Mouse (Mus musculus): ENCODE measurements around the gene Ciao2a. TPM values are rescaled to one million over a fixed set of nuclear protein-coding genes. Genes with fewer than 3 reads are reported as not detected.
A peak's percentile ranks its signal among the peaks of the same experiment; 100 is the strongest.

Gene Ciao2a
- total and polyA plus RNA-seq, 3 experiments = 19.5 to 68.1 (median 59.7) TPM

DNA sequence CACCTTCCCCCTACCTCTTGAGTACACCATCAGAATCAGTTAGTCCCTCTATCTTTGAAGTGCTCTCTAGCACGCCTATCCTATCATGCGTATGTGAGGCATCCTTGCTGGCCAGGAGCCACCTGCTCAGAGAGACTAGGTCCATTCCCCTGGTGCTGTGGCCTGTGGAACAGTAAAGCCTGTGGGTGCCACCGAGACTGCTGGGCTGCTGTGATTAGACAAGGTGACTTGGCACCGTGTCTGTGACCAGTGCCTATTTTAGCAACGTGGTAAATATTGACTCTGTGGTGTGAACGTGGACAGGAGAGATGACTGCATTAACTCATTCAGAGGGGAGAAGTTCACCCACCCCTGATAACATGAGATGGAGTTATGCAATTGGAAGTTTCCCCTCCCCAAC, 53.4 kb downstream of the Ciao2a start:
- Histone ChIP-seq H3K4me1 (ENCODE audit: control insufficient read depth, insufficient read depth, low read length) (no peaks in the 10 kb centered on the region; the same call in none of the 2 replicates), H3K79me2 (replicated peaks; ENCODE audit: control insufficient read depth, insufficient read depth, low read length) (no peaks in the 10 kb centered on the region), H3K9ac (ENCODE audit: low read depth, low read length) (no peak overlapping the region), H3K27me3 (ENCODE audit: control insufficient read depth, insufficient read depth, low read length) (no peaks in the 10 kb centered on the region), H3K27ac (no peak overlapping the region; the same call in 1 of the 2 replicates), H3K36me3 (ENCODE audit: control insufficient read depth, insufficient read depth, low read length) (peaks cover 3% of the 10 kb centered on the region; the same call in 1 of the 2 replicates), H3K4me3 (no peak overlapping the region)
- WGBS = 47% methylated on average over 6 of the region's 6 CpGs
- intact Hi-C loops (cut with DNase I) = no loop called here
- TF ChIP-seq EP300 (IDR thresholded peaks at IDR 0.05; ENCODE audit: insufficient read depth, low read depth, low read length) (no peak), POLR2A (IDR thresholded peaks at IDR 0.05; ENCODE audit: insufficient read depth, low read depth, low read length) (no peak), CTCF (IDR thresholded peaks at IDR 0.05) (no peak)
- DNase-seq = peak; percentile 39 to 67

DNA sequence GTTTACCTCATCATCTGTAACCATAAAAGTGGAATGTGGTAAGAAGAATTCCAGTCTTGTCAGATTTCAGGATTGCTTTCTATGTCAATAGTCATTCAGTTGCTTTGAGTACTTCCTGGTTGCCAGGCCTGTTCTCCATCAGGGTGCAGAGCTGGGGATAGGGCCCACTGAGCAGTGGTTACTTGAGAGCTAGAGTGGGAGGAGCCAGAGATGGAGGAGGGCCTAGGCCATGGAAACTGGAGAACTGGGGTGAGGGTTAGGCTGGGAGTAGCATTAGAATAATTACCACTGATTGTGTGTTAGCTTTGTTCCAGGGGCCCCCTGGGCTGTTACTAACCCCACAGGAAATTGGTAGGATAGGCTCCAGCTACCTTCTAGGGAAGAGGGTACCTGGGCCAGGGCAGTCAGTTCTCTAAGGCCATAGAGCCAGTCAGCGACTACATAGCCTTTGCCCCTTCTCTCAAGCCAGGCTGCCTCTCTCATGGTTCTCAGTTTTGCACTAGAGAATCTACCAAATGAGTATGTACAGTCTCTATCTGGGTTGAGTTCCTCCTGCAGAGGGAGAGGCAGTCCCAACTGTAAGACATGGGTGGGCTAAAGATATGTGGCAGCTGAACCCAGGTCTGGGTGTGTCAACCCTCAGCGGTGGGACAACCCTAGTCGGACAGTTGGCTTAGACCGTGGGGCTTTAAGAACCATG, 54.9 kb downstream of the Ciao2a start:
- 75% methylated on average over 4 of the region's 4 CpGs for WGBS
- intact Hi-C loops (cut with DNase I) = no loop called here
- Histone ChIP-seq H3K27ac (no peak overlapping the region), H3K4me3 (no peak overlapping the region), H3K27me3 (ENCODE audit: control insufficient read depth, insufficient read depth, low read length) (no peaks in the 10 kb centered on the region), H3K36me3 (ENCODE audit: control insufficient read depth, insufficient read depth, low read length) (peaks cover 3% of the 10 kb centered on the region; the same call in 1 of the 2 replicates), H3K4me1 (ENCODE audit: control insufficient read depth, insufficient read depth, low read length) (no peaks in the 10 kb centered on the region; the same call in none of the 2 replicates), H3K9ac (ENCODE audit: low read depth, low read length) (no peak overlapping the region), H3K79me2 (replicated peaks; ENCODE audit: control insufficient read depth, insufficient read depth, low read length) (no peaks in the 10 kb centered on the region)
- TF ChIP-seq POLR2A (IDR thresholded peaks at IDR 0.05; ENCODE audit: insufficient read depth, low read depth, low read length) = no peak
- TF ChIP-seq EP300 (IDR thresholded peaks at IDR 0.05; ENCODE audit: insufficient read depth, low read depth, low read length) = no peak
- TF ChIP-seq CTCF (IDR thresholded peaks at IDR 0.05) = no peak
- no peak for DNase-seq

DNA sequence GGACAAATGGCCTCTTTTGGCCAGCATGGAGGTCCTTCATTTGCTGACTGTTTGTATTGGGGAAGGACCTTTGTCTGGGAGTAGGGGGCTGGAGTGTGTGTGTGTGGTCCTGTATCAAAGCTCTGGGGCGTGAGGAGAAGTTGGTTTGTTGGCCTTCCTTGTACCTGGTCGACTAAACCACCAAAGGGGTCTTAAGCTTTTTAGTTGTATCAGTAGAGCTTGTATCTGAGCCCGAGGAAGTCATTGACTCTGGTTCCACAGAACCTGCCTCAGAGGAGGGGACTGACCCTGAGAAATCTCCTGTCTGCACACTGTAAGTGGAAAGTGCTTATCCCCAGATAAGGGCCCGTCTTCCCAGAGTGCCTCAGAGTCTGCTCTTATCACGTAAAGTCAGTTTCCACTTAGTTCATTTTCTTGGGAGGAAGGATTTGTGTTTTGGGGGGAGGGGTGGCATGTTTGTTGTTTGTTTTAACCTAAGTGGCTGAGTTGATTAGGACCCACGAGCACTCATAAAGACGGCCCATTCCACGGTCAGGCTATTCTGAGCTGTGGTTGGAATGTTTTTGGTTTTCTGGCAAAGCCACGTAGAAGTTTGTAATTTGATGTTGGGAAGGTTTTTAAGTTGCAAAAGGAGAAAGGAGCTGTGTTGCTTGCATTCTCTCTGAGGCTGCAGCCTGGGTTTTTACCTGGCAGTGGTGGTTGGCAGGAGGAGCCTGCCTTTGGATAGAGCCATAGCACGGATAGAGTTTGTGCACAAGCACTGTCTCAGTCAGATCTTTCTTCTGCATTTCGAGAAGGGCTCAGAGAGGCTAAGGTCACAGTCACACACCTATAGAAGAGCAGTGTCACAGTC, 55.6 kb downstream of the Ciao2a start:
- Histone ChIP-seq H3K9ac (ENCODE audit: low read depth, low read length) (no peak overlapping the region), H3K27ac (no peak overlapping the region), H3K36me3 (ENCODE audit: control insufficient read depth, insufficient read depth, low read length) (peaks cover 3% of the 10 kb centered on the region; the same call in 1 of the 2 replicates), H3K27me3 (ENCODE audit: control insufficient read depth, insufficient read depth, low read length) (no peaks in the 10 kb centered on the region), H3K79me2 (replicated peaks; ENCODE audit: control insufficient read depth, insufficient read depth, low read length) (no peaks in the 10 kb centered on the region), H3K4me3 (no peak overlapping the region), H3K4me1 (ENCODE audit: control insufficient read depth, insufficient read depth, low read length) (no peaks in the 10 kb centered on the region; the same call in none of the 2 replicates)
- intact Hi-C loops (cut with DNase I) = no loop called here
- 35% methylated on average over 11 of the region's 11 CpGs for WGBS
- no peak for DNase-seq
- no peak for TF ChIP-seq CTCF (IDR thresholded peaks at IDR 0.05)
- TF ChIP-seq POLR2A (IDR thresholded peaks at IDR 0.05; ENCODE audit: insufficient read depth, low read depth, low read length) = no peak
- TF ChIP-seq EP300 (IDR thresholded peaks at IDR 0.05; ENCODE audit: insufficient read depth, low read depth, low read length) = no peak

DNA sequence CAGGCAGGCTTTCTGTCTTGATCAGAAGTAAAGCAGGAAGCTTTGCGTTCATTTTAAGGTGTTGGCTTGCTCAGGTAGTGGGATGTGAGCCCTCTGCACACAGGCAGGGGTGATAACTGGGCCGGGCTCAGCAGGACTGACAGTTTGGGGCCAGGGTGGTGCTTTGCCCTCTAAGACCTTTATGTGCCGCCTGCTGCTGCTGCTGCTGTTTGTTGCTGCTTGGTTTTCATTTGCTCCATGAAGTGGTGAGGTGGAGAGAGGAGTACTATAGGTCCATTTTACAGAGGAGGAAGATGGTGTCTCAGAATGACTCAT, 56.2 kb downstream of the Ciao2a start:
- Histone ChIP-seq H3K36me3 (ENCODE audit: control insufficient read depth, insufficient read depth, low read length) (peaks cover 3% of the 10 kb centered on the region; the same call in 1 of the 2 replicates), H3K9ac (ENCODE audit: low read depth, low read length) (no peak overlapping the region), H3K79me2 (replicated peaks; ENCODE audit: control insufficient read depth, insufficient read depth, low read length) (no peaks in the 10 kb centered on the region), H3K4me3 (no peak overlapping the region), H3K27me3 (ENCODE audit: control insufficient read depth, insufficient read depth, low read length) (no peaks in the 10 kb centered on the region), H3K27ac (no peak overlapping the region), H3K4me1 (ENCODE audit: control insufficient read depth, insufficient read depth, low read length) (no peaks in the 10 kb centered on the region; the same call in none of the 2 replicates)
- WGBS = 71% methylated on average over 3 of the region's 3 CpGs
- DNase-seq = no peak
- no peak for TF ChIP-seq EP300 (IDR thresholded peaks at IDR 0.05; ENCODE audit: insufficient read depth, low read depth, low read length)
- TF ChIP-seq POLR2A (IDR thresholded peaks at IDR 0.05; ENCODE audit: insufficient read depth, low read depth, low read length) = no peak
- no peak for TF ChIP-seq CTCF (IDR thresholded peaks at IDR 0.05)
- intact Hi-C loops (cut with DNase I) = no loop called here

DNA sequence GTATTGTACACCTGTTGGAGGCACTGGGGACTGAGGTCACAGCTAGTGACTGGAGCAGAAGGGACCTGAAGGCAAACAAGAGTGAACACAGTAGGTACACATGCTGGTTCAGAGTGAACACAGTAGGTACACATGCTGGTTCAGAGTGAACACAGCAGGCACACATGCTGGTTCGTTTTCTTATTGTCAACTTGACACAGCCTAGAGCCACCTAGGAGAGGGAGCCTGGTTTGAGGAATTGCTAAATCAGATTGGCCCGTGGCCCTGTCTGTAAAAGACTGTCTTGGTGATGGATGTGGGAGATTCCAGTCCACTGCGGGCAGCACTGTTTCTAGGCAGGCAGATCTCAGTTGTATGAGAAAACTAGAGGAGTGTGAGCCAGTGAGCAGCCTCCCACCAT, 56.6 kb downstream of the Ciao2a start:
- H3K27ac ChIP-seq = no peak overlapping the region

More for the DNA sequence above, 56.6 kb downstream of the Ciao2a start:
- H3K27me3 ChIP-seq (ENCODE audit: control insufficient read depth, insufficient read depth, low read length) = no peaks in the 10 kb centered on the region
- H3K4me1 ChIP-seq (ENCODE audit: control insufficient read depth, insufficient read depth, low read length) = no peaks in the 10 kb centered on the region; the same call in none of the 2 replicates
- no peaks in the 10 kb centered on the region for H3K79me2 ChIP-seq (replicated peaks; ENCODE audit: control insufficient read depth, insufficient read depth, low read length)
- intact Hi-C loops (cut with DNase I) = no loop called here
- H3K9ac ChIP-seq (ENCODE audit: low read depth, low read length) = no peak overlapping the region
- TF ChIP-seq EP300 (IDR thresholded peaks at IDR 0.05; ENCODE audit: insufficient read depth, low read depth, low read length) (no peak), CTCF (IDR thresholded peaks at IDR 0.05) (no peak), POLR2A (IDR thresholded peaks at IDR 0.05; ENCODE audit: insufficient read depth, low read depth, low read length) (no peak)
- H3K4me3 ChIP-seq = no peak overlapping the region
- DNase-seq = no peak
- WGBS = 82% methylated on average over 3 of the region's 3 CpGs
- H3K36me3 ChIP-seq (ENCODE audit: control insufficient read depth, insufficient read depth, low read length) = peaks cover 3% of the 10 kb centered on the region; the same call in 1 of the 2 replicates
